Mouse (Mus musculus): ENCODE data around the gene Mydgf. TPM values are rescaled to one million over a fixed set of nuclear protein-coding genes. Genes with fewer than 3 reads are reported as not detected.

Mydgf gene
- polyA plus RNA-seq (2011; ENCODE audit: insufficient read depth, insufficient read length, low replicate concordance, missing spikeins), result 12.5 and 25.9 TPM in 2 replicates

GRCm38 (mm10) chr17:56183658-56184103 is at the start of gene Mydgf:
TSS of gene Mydgf (minus strand) at chr17:56183920.
- H3K27ac ChIP-seq (ENCODE audit: control insufficient read depth, insufficient read depth, low read depth, low read length, poor library complexity), result peak within 1 kb of the TSS; percentile 49
- H3K4me3 ChIP-seq (replicated peaks; ENCODE audit: control insufficient read depth, low read depth, low read length), result peak within 1 kb of the TSS; percentile 85
- no peaks in the 10 kb centered on the region; the same call in 1 of the 2 replicates for H3K4me1 ChIP-seq (ENCODE audit: control insufficient read depth, insufficient read depth, low read length)
- under 1% methylated on average over 47 of the region's 47 CpGs for WGBS
- TF ChIP-seq POLR2A (IDR thresholded peaks at IDR 0.05; ENCODE audit: borderline replicate concordance, control insufficient read depth, low read depth, low read length) (peak; percentile 63; the same call in 1 of the 2 replicates), CTCF (IDR thresholded peaks at IDR 0.05; ENCODE audit: control insufficient read depth, insufficient read depth, low read length) (no peak)

- TF ChIP-seq CTCF (IDR thresholded peaks at IDR 0.05; ENCODE audit: control insufficient read depth, insufficient read depth, low read length) (no peak), POLR2A (IDR thresholded peaks at IDR 0.05; ENCODE audit: borderline replicate concordance, control insufficient read depth, low read depth, low read length) (no peak)
- H3K4me3 ChIP-seq (replicated peaks; ENCODE audit: control insufficient read depth, low read depth, low read length), result no peak overlapping the region
- no peak overlapping the region for H3K27ac ChIP-seq (ENCODE audit: control insufficient read depth, insufficient read depth, low read depth, low read length, poor library complexity)
- H3K4me1 ChIP-seq (ENCODE audit: control insufficient read depth, insufficient read depth, low read length), result no peaks in the 10 kb centered on the region
- 48% methylated on average over 8 of the region's 8 CpGs for WGBS
Measured at GRCm38 (mm10) chr17:56233389-56233788, 49.7 kb upstream of the Mydgf start.

DNA sequence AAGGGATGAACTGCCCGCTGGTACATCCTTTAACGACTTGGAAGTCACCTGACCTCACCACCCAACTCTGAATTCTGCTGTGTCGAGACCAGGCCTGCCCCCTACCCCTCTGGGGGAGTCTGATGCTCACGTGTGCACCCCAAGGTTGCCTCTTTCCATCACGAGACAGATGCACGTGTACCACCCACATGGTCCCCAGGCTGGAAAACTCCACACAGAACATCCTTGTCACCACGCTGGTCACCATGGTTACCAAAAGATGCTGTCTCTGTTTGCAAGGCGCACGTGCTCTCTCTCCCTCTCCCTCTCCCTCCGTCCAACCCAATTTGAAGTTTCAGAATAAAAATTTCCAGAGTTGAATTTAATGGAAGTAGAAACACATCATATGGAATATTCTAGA is 46.2 kb upstream of the Mydgf start:
- TF ChIP-seq CTCF (IDR thresholded peaks at IDR 0.05; ENCODE audit: control insufficient read depth, insufficient read depth, low read length) (no peak), POLR2A (IDR thresholded peaks at IDR 0.05; ENCODE audit: borderline replicate concordance, control insufficient read depth, low read depth, low read length) (no peak)
- no peak overlapping the region for H3K27ac ChIP-seq (ENCODE audit: control insufficient read depth, insufficient read depth, low read depth, low read length, poor library complexity)
- H3K4me1 ChIP-seq (ENCODE audit: control insufficient read depth, insufficient read depth, low read length), result no peaks in the 10 kb centered on the region
- no peak overlapping the region for H3K4me3 ChIP-seq (replicated peaks; ENCODE audit: control insufficient read depth, low read depth, low read length)
- 66% methylated on average over 10 of the region's 10 CpGs for WGBS

GRCm38 (mm10) chr17:56226566-56226965 is 42.8 kb upstream of the Mydgf start:
- Histone ChIP-seq H3K4me3 (replicated peaks; ENCODE audit: control insufficient read depth, low read depth, low read length) (no peak overlapping the region), H3K4me1 (ENCODE audit: control insufficient read depth, insufficient read depth, low read length) (no peaks in the 10 kb centered on the region), H3K27ac (ENCODE audit: control insufficient read depth, insufficient read depth, low read depth, low read length, poor library complexity) (no peak overlapping the region)
- no peak for TF ChIP-seq CTCF (IDR thresholded peaks at IDR 0.05; ENCODE audit: control insufficient read depth, insufficient read depth, low read length)
- no peak for TF ChIP-seq POLR2A (IDR thresholded peaks at IDR 0.05; ENCODE audit: borderline replicate concordance, control insufficient read depth, low read depth, low read length)
- WGBS, result 61% methylated on average over 3 of the region's 3 CpGs

DNA sequence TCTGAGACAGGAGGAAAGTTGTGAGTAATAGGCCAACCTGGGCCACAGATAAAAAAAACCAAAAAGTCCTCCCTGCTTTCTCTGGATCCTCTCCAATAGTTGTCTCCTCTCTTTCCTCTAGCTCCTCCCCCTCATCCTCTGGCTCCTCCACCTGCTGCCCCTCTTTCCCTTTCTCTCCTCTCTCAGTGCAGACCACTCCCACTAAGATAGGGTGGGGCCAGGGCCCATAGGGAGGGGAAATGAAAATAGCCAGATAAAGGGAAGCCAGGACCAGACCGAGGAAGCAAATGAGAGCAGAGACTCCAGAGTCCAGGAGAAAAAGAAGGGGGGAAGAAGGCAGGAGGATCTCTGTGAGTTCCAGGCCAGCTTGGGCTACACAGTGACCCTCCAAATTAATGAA is 41.2 kb upstream of the Mydgf start:
- no peak overlapping the region for H3K4me3 ChIP-seq (replicated peaks; ENCODE audit: control insufficient read depth, low read depth, low read length)
- WGBS, result 8% methylated on average over 1 of the region's 1 CpGs
- H3K27ac ChIP-seq (ENCODE audit: control insufficient read depth, insufficient read depth, low read depth, low read length, poor library complexity), result no peak overlapping the region
- TF ChIP-seq CTCF (IDR thresholded peaks at IDR 0.05; ENCODE audit: control insufficient read depth, insufficient read depth, low read length) (no peak), POLR2A (IDR thresholded peaks at IDR 0.05; ENCODE audit: borderline replicate concordance, control insufficient read depth, low read depth, low read length) (no peak)
- no peaks in the 10 kb centered on the region; the same call in 1 of the 2 replicates for H3K4me1 ChIP-seq (ENCODE audit: control insufficient read depth, insufficient read depth, low read length)

- TF ChIP-seq CTCF (IDR thresholded peaks at IDR 0.05; ENCODE audit: control insufficient read depth, insufficient read depth, low read length), result no peak
- no peak for TF ChIP-seq POLR2A (IDR thresholded peaks at IDR 0.05; ENCODE audit: borderline replicate concordance, control insufficient read depth, low read depth, low read length)
- peaks cover 2% of the 10 kb centered on the region; the same call in 1 of the 2 replicates for H3K4me1 ChIP-seq (ENCODE audit: control insufficient read depth, insufficient read depth, low read length)
- no peak overlapping the region for H3K27ac ChIP-seq (ENCODE audit: control insufficient read depth, insufficient read depth, low read depth, low read length, poor library complexity)
- H3K4me3 ChIP-seq (replicated peaks; ENCODE audit: control insufficient read depth, low read depth, low read length), result no peak overlapping the region
- 16% methylated on average over 3 of the region's 3 CpGs for WGBS
Measured at GRCm38 (mm10) chr17:56219805-56220204, 36.1 kb upstream of the Mydgf start.

DNA sequence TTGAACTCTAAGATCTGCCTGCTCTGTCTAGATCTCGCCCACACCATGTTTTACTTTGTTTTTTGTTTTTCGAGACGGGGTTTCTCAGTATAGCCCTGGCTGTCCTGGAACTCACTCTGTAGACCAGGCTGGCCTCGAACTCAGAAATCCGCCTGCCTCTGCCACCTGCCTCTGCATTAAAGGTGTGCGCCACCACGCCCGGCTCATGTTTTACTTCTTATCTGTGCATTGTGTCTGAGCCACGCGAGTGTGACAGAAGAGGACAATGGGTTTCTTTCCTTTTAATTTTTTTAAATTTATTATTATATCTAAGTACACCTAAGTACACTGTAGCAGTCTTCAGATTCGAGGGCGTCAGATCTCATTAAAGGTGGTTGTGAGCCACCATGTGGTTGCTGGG is 35.5 kb upstream of the Mydgf start:
- H3K4me3 ChIP-seq (replicated peaks; ENCODE audit: control insufficient read depth, low read depth, low read length), result peak overlapping the region; percentile 80
- peak overlapping the region; percentile 88; the same call in 1 of the 2 replicates for H3K27ac ChIP-seq (ENCODE audit: control insufficient read depth, insufficient read depth, low read depth, low read length, poor library complexity)
- WGBS, result 37% methylated on average over 12 of the region's 12 CpGs
- H3K4me1 ChIP-seq (ENCODE audit: control insufficient read depth, insufficient read depth, low read length), result peaks cover 2% of the 10 kb centered on the region; the same call in 1 of the 2 replicates
- TF ChIP-seq CTCF (IDR thresholded peaks at IDR 0.05; ENCODE audit: control insufficient read depth, insufficient read depth, low read length), result no peak
- TF ChIP-seq POLR2A (IDR thresholded peaks at IDR 0.05; ENCODE audit: borderline replicate concordance, control insufficient read depth, low read depth, low read length), result no peak

- peak; percentile 6; the same call in 1 of the 2 replicates for TF ChIP-seq POLR2A (IDR thresholded peaks at IDR 0.05; ENCODE audit: borderline replicate concordance, control insufficient read depth, low read depth, low read length)
- TF ChIP-seq CTCF (IDR thresholded peaks at IDR 0.05; ENCODE audit: control insufficient read depth, insufficient read depth, low read length), result 0 out of 2 replicates have a peak, but pooled peaks have one; percentile 12
- WGBS, result under 1% methylated on average over 78 of the region's 78 CpGs
- H3K4me3 ChIP-seq (replicated peaks; ENCODE audit: control insufficient read depth, low read depth, low read length), result peak within 1 kb of the TSS; percentile 80
- peak within 1 kb of the TSS; percentile 88 for H3K27ac ChIP-seq (ENCODE audit: control insufficient read depth, insufficient read depth, low read depth, low read length, poor library complexity)
- H3K4me1 ChIP-seq (ENCODE audit: control insufficient read depth, insufficient read depth, low read length), result peaks cover 2% of the 10 kb centered on the region; the same call in 1 of the 2 replicates
Measured at GRCm38 (mm10) chr17:56218377-56219191, 34.9 kb upstream of the Mydgf start, which contains the start of gene Dpp9. TSS of gene Dpp9 (minus strand) at chr17:56218905.

Measured in bone marrow, adult 2 months (tissue).